Mouse (Mus musculus) left cerebral cortex, postnatal 4 days (tissue): ENCODE data around the gene Clec18a. TPM values are rescaled to one million over a fixed set of nuclear protein-coding genes. Genes with fewer than 3 reads are reported as not detected.
"Not testable (repeated sequence)": the region's sequence is repeated elsewhere in the genome, so short reads cannot be mapped to it uniquely, and the experiment has no call there.

Experiments
- DNase-seq: peaks from one replicate; pipeline ENCODE4 v3.0.0-alpha.2; 2022
- intact Hi-C: fragments of 180-260 bp; cut with DNase I; formaldehyde crosslinking; loops from one replicate; pipeline ENCODE4 v1.15.1; 2025
- total RNA-seq, 2 experiments: library from RNA; stranded (reverse); gene quantifications; 2 replicates each; pipeline ENCODE4 v1.2.3; 2021

Gene Clec18a
- total RNA-seq, 2 experiments from 2014 or later: 0.14 TPM; not detected in 1

DNA sequence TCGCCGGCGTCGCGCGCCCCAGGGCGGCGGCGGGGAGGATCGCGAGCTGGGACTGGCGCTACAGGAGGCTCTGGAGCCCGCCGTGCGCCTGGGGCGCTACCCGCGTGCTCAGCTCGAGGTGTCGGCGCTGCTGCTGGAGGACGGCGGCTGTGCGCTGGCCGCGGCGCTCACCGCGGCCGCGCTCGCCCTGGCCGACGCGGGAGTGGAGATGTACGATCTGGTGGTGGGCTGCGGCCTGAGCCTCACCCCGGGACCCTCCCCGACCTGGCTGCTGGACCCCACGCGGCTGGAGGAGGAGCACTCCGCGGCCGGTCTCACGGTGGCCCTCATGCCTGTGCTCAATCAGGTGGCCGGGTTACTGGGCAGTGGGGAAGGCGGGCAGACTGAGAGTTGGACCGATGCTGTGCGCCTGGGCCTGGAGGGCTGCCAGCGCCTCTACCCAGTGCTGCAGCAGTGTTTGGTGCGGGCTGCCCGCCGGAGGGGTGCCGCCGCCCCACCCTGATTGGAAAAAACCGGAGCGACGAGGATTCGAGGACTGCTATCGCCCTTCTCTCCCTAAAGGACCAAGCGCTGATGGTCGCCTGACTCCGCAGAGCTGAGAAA is 35.4 kb downstream of the Clec18a start:
- peak; percentile 52 for DNase-seq
- intact Hi-C loops: loop anchor here (5.0 kb wide), 1 partner anchor 36 kb away; the partner anchor contains the start of genes Clec18a and Pdpr

DNA sequence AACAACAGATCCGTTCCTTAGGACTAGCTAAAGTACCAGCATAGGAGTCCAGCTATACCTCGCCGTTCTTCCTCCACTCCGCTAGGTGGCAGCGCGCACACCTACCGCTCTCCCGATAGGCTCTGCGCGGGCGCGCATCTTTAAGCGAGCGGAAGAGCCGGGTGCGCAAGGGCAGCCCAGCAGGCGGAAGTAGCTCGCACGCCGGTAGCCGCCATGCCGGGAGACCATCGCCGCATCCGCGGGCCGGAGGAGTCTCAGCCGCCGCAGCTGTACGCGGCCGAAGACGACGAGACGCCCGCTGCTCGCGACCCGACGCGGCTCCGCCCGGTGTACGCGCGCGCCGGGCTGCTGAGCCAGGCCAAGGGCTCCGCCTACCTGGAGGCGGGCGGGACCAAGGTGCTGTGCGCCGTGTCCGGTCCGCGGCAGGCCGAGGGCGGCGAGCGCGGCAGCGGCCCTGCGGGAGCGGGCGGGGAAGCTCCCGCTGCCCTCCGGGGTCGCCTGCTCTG is 36.0 kb downstream of the Clec18a start, which contains the start of gene Exosc6:
TSS of gene Exosc6 (plus strand) at position 182 of the 506 bp plus-strand sequence.
- intact Hi-C loops: loop anchor here (5.0 kb wide), 1 partner anchor 36 kb away; the partner anchor contains the start of genes Clec18a and Pdpr
- DNase-seq: peak; percentile 93

DNA sequence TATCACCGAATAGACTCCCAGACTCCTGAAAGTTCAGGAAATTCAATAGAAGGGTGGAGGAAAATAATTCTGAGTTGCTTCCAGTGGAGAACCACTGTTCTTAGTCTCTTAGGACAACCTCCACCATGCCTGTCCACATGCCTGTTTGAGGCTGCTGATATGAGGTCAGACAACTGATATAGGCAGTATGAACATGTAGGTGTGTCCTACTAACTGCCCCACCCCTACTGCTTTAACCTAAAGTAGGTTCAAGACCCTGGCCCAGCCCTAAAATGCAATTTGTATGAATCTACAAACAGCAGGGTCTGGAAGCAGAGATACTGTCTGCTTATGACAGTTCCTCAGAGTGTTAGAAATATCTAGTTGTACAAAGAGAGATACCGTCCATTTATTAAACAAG is 36.6 kb downstream of the Clec18a start:
- DNase-seq: no peak
- intact Hi-C loops: loop anchor here (5.0 kb wide), 1 partner anchor 37 kb away; the partner anchor contains the start of genes Clec18a and Pdpr

DNA sequence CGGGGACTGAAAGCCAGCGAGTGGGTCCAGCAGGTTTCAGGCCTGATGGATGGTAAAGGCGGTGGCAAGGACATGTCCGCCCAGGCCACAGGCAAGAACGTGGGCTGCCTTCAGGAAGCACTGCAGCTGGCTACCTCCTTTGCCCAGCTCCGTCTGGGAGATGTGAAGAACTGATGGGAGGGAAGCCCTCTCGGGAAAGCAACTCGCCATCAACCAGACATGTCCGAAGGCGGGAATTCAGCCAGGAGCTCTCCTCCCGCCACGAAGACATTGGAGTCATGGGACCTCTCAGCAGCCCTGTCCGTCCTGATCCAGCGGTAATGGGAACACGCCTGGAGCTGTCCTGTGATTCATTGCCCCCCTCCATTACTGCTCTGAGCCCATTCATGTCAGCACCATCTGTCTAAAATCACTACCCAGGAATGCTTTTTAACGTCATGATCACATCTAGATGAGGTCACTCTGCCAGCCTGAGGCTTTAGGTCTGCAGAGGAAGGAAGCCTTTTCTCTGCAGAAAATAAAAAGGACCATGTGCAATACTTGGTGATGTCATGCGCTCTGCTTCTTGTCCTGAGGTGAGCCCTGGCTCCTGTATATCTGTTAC is 37.1 kb downstream of the Clec18a start:
- DNase-seq: no peak
- intact Hi-C loops: loop anchor here (5.0 kb wide), 1 partner anchor 37 kb away; the partner anchor contains the start of genes Clec18a and Pdpr

DNA sequence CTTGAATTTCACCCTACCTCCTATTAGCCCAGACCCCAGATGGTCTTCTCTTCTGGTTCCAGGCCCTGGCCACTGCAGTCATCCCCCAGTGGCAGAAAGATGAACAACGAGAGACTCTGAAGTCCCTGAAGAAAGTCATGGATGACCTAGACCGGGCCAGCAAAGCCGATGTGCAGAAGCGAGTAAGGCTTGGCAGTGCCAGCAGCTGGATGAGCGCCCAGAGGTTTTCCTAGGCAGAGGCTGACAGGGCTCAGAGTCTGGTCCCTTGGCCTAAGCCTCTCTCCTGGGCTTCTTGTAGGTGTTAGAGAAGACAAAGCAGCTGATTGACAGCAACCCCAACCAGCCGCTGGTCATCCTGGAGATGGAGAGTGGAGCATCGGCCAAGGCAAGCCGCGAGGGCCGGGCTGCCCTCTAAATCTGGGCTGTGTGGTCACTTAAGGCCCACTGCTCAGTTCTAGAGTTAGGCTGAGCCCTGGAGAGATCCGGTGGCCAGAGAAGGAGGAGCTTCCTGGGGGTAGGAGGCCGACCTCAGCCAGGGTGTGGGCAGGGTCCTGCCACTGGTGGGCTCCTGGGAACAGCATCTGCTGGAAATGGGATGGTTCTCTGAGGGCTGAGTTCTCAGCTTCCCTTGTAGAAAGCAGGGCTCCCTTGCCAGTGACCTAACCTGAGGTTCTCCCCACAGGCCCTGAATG is 38.3 kb downstream of the Clec18a start:
- intact Hi-C loops: no loop called here
- DNase-seq: peak; percentile 28

DNA sequence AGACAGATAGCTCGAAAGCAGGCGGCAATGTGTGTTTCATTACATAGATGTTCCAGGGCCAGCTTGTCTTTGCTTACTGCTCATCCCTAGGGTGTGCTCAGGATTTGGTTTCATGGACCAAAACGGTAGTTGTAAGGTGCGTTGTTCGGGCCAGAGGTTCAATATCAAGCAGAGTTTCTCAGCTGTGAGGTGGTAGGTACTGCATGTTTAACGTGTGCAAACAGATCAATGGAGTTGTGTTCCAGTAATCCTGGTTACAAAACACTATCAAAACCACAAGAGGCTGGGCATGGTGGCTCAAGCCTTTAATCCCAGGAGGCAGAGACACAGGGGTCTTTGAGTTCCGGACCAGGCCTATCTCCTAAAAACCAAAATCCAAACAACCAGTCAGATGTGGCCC is 43.1 kb downstream of the Clec18a start:
- intact Hi-C loops: no loop called here
- no peak for DNase-seq

DNA sequence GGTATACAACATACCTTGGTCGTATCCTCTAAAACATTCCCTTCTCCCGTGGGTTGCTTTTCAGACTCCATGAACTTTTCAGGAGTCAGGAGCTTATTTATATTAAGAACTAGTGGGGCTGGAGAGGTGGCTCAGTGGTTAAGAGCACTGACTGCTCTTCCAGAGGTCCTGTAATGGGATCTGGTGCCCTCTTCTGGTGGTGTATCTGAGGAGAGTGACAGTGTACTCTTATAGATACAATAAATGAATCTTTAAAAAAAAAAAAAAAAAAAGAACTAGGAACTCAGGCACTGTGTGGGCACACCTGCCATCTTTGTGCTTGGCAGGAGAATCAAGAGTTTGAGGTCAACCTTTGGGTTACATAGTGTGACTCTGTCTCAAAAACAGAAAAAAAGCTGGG is 43.5 kb downstream of the Clec18a start:
- intact Hi-C loops: no loop called here

DNA sequence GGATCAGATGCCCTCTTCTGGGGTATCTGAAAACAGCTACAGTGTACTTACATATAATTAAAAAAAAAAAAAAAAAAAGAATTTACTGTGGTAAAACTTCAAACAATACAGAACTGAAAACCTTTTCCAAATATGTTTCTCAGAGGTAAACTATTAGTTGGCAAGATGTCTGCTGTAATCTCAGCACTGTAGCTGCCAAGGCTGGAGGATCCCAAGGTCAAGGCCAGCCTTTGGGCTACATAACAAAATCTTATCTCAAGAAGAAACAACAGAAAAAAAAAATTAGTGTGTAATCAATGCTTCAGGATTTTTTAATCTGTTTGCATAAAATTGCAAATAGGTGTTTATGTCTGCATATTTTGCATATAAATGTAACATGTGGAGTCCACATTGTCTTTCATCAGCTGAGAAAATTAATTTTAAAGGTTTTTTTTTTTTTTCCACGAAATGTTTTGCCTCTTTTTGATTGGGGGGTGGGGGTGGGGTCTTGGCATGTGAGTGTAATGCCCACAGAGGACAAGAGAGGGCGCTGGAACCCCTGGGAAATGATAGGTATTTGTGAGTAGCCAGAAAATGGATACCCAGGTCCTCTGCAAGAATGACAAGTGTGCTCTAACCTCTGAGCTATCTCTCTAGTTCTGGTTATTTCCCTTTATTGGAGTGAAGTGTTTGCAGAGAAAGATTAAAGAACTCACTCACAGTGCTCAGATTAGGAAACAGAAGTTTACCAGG is 48.1 kb downstream of the Clec18a start:
- DNase-seq: no peak
- intact Hi-C loops: loop anchor here (5.0 kb wide), 1 partner anchor 143 kb away; no protein-coding TSS in a partner anchor

More for the DNA sequence above, 43.5 kb downstream of the Clec18a start:
- DNase-seq: no peak

DNA sequence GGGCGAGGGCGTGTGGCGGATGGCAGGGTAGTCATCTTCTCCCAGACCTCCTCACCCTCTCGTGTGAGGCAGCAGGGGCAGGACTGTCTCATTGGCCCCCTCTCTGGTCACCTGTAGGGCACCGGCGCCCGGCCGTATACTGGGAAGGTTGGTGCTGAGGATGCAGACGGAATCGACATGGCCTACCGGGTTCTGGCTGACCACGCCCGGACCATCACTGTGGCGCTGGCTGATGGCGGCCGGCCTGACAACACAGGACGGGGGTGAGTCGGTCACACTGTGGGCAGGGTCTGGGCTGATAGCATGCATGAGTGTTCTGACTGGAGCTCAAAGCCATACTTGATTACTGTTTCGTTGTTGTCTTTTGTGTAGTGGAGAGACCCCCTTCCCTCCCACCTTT is 49.7 kb downstream of the Clec18a start:
- intact Hi-C loops: loop anchor here (5.0 kb wide), 1 partner anchor 145 kb away; no protein-coding TSS in a partner anchor
- DNase-seq: no peak

DNA sequence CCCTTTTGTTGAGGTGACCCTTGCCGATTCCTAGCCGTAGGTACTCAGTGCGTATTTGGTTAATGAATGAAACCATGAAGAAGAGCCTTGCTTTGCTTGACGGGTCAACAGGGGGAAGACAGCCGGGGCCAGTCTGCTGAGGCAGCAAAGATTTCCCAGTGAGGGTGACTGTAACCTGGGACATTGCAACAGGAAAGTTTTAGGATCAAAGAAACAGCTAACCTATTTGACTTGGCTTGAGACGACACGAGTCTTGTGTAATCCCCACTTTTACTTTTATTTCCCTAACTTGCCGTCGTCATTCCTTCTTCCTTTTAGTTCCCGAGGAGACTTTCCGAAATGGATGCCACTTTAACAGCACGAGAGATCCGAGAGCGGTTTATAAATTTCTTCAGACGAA is 55.6 kb downstream of the Clec18a start:
- intact Hi-C loops: no loop called here
- no peak for DNase-seq

DNA sequence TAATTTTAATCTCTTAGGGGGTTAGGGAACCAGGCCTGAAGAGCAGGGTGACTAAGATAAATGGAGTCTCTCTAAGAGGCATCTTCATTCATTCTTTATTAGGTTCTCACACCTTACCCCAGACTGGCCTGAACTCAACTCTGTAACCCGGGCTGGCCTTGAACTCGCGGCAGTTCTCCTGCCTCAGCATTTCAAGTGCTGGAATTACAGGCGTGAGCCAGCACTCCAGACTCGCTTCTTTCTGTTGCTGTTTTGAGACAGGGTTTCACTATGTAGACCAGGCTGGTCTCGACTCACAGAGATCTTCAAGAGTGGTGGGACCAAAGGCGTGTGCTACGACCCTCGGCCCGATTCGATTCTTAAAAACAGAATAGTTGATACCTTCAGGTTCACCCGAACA is 58.0 kb downstream of the Clec18a start:
- peak; percentile 19 for DNase-seq
- intact Hi-C loops: no loop called here

DNA sequence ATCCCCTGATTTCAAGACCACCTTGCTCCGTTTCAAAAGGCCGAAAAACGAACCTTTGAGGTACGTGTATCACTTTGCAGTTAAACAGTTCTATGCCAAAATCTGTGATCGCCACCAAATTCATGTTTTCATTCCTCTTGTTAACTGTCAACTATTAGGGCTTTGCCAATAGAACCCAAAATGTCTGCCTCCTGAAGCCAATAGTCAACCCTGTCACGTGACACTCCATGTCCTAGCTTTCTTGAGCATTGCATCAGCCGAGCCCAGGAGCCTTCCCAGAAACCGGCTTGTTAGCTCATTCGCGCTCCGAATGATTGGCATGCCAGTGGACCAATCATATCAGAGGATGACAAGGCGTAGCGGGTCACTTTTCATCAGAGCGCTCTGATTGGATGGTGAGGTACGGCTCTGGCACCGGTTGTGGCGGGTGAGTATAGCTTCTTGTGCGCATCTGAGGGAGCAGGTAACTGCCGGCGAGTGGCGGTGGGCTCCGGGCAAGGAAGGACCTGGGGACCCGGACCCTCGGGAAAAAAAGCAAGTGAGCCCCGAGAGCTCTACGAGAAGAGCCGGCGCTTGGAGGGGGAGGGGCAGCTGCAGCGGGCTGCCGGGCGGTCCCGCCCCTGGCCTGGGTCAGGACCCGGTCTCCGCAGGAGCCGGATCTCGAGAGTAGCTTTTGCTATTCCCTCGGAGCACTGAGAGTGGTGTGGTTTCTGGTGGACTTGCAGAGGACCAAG is 58.6 kb downstream of the Clec18a start:
- intact Hi-C loops: no loop called here

DNA sequence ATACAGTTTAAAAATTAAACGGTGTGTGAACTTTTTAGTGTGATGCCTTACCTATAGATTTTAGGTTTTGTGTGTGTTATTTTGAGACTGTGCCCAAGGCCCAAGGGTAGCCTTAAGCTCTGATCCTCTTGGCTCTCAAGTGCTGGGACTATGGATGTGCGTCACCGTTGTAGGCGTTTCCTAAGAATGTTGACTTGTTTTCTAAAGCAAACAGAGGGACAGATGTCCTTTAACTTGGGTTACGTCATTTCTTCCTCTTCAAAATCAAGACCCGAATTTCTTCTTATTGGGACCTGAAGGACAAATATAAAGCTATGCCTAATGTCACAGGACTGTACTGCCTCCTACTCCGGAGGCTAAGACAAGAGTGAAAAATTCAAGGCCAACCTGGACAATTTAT is 59.3 kb downstream of the Clec18a start, which contains the start of gene Aars:
TSS of gene Aars (plus strand) at position 229 of the 400 bp plus-strand sequence.
- intact Hi-C loops: no loop called here
- DNase-seq: no peak

More for the DNA sequence above, 58.6 kb downstream of the Clec18a start:
- peak; percentile 99 for DNase-seq

DNA sequence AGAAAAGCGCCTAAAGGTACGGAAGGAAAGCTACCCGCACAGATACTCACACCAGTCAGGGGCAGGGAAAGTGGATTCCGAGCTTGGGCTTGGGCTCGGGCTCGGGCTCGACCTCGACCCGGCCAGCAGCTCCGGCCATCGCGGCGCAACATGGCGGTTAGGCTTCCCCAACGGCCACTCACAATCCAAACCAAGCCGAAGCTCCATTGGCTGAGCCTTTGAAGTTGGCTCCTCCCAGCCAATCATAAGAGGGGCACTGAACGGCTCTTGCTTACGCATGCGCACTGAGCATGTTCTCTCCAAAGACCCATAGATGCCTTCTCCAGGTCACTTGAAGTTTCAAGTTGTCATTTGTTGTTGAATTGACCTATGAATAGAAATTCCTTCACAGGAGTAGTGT is 60.7 kb downstream of the Clec18a start, which contains the start of gene Ddx19b:
TSS of gene Ddx19b (minus strand) at position 180 of the 400 bp plus-strand sequence.
- intact Hi-C loops: no loop called here
- no peak for DNase-seq

DNA sequence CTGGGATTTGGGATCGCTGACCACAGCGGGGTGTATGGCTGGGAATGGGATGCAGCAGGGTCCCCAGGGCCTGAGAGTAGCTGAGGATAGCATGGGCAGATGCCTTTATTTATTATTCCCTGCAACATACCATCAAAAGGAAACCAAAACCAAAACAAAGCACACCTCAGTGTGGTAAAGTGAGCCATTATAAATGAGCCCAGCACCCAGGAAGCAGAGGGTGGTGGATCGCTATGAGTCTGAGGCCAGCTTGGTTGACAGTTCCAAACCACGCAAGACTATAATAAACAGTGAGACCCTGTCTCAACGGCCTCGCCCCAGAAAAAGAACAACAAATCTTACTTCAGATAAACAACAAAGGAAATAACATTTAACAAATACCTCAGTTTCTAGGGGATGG is 62.2 kb downstream of the Clec18a start:
- no peak for DNase-seq
- intact Hi-C loops: no loop called here

DNA sequence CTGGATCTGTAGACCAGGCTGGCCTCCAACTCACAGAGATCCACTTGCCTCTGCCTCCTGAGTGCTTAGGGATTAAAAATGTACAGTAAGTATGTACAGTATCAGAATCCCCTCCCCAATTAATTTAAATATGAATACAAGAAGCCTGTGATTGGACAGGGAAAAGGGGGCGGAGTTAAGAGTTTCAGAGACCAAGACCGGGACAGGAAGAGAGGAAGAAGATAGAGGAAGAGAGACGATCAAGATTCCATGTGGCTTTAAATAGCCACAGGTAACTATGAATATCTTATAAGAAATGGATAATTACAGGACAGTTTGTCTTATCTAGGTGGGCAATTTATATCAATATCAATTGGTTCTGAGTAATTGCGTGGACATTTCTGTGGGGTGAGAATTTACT is 62.6 kb downstream of the Clec18a start:
- intact Hi-C loops: no loop called here
- DNase-seq: no peak

DNA sequence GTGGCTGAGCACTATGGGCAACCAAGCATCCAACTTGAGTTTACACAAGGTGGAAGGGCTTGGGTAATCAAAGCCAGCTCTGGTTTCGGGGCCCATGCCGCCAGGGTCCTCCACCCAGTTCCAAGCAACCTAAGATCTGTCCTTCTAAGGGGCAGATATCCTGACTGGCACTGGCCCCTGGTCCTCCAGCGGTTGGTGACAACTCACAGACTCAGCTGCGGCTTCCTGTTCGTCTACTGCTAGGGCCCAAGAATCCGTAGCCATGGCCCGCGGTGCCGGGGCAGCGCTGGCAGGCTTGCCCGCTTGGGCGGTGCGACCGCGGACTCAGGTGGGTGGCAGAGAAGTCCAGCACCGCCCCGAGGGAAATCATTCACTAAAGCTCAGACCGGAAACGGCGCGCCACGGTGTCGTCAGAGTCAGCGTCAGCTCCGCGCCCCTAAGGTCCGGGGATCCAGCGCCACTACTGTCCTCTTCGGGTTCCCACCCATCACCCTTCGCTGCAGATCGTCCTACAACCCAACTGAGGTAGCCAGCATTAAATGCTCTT is 64.8 kb downstream of the Clec18a start:
- DNase-seq: peak; percentile 87
- intact Hi-C loops: no loop called here

DNA sequence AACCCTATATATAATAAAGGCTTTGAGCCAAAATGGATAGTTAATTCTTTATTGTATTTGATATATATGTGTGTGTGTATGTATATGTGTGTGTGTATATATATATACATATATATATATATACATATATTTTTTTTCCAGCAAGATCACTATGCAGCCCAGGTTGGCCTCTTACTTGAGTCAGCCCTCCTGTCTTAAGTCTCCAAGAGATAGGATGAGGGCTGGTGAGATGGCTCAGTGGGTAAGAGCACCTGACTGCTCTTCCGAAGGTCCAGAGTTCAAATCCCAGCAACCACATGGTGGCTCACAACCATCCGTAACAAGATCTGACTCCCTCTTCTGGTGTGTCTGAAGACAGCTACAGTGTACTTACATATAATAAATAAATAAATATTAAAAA is 65.6 kb downstream of the Clec18a start:
- intact Hi-C loops, DNase-seq: not testable (repeated sequence)

DNA sequence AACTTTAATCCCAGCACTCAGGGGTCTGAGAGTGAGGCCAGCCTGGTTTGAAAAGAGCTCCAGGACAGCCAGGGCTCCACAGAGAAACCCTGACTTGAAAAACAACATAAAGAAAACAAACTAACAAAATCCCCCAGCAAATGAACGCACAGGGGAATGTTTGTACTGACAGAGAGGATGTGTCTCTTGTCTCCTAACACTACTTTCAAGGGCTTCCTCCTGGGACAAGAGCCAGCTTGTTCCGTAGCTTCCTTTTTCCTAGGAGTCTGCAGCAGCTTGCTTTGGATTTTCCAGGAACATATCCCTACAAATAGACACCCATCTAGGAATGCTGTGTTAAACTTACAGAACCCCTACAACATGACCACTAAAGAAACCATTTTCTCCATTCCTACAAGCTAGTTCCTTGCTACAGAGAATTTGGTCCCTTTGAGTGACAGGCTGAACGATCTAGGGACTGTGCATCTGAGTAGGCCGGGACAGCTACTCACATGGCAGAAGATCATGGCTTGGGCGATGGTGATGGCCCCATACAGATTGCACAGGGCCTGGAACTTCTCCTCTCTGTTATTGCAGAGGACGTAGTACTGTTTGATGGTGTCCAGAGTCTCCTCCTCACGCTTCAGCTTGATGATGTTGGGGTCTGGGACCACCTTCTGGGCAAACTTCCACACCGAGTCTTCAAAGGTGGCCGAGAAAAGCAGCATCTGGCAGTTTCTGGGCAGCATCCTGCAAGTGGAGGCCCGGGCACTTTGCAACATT is 81.8 kb downstream of the Clec18a start:
- intact Hi-C loops: not testable (repeated sequence)

More for the DNA sequence above, 81.8 kb downstream of the Clec18a start:
- not testable (repeated sequence) for DNase-seq
